Mouse (Mus musculus) erythroblast, embryonic 14.5 days (primary cell): Measurements from ENCODE around the gene Tmem60.

Source experiments
- GATA1 ChIP-seq: IDR thresholded peaks from 2 replicates; pipeline ENCODE4 v1.6.1; 2012; ENCODE audit warnings: low read length, inconsistent platforms, mixed read lengths
- TAL1 ChIP-seq: IDR thresholded peaks from 3 replicates; pipeline ENCODE4 v1.6.1; 2012; ENCODE audit warnings: low read length, inconsistent platforms, mixed read lengths

- TF ChIP-seq GATA1, result no peak
- no peak for TF ChIP-seq TAL1
Measured at GRCm38 (mm10) chr5:20929669-20930151, 47.7 kb downstream of the Tmem60 start.
